Mouse (Mus musculus): Measurements from ENCODE around the gene Rhobtb3.
"Not testable (repeated sequence)": the region's sequence is repeated elsewhere in the genome, so short reads cannot be mapped to it uniquely, and the experiment has no call there.

Rhobtb3 gene

GRCm38 (mm10) chr13:75845519-75846166 lies 98.1 kb downstream of the Rhobtb3 start:
- no peak for DNase-seq (ENCODE audit: low read depth, low spot score)

- DNase-seq (ENCODE audit: low read depth, low spot score): no peak
Measured at GRCm38 (mm10) chr13:75844833-75845518, 98.7 kb downstream of the Rhobtb3 start.

- peak; percentile 52 for DNase-seq (ENCODE audit: low read depth, low spot score)
Measured at GRCm38 (mm10) chr13:75843993-75844683, 99.6 kb downstream of the Rhobtb3 start.

GRCm38 (mm10) chr13:75843331-75843730 lies 100.4 kb downstream of the Rhobtb3 start:
- DNase-seq (ENCODE audit: low read depth, low spot score): no peak

- no peak for DNase-seq (ENCODE audit: low read depth, low spot score)
Measured at GRCm38 (mm10) chr13:75841950-75842349, 101.8 kb downstream of the Rhobtb3 start.

- DNase-seq (ENCODE audit: low read depth, low spot score): no peak
Measured at GRCm38 (mm10) chr13:75840752-75841285, 102.9 kb downstream of the Rhobtb3 start.

- peak; percentile 83 for DNase-seq (ENCODE audit: low read depth, low spot score)
Measured at GRCm38 (mm10) chr13:75839719-75840481, 103.8 kb downstream of the Rhobtb3 start, which contains the start of gene Glrx. Gene Glrx, plus strand, starts transcription at chr13:75839868.

- DNase-seq (ENCODE audit: low read depth, low spot score): no peak
Measured at GRCm38 (mm10) chr13:75838506-75838905, 105.2 kb downstream of the Rhobtb3 start.

- peak; percentile 92 for DNase-seq (ENCODE audit: low read depth, low spot score)
Measured at GRCm38 (mm10) chr13:75835461-75835860, 108.3 kb downstream of the Rhobtb3 start.

GRCm38 (mm10) chr13:75833499-75833898 lies 110.2 kb downstream of the Rhobtb3 start:
- no peak for DNase-seq (ENCODE audit: low read depth, low spot score)

- no peak for DNase-seq (ENCODE audit: low read depth, low spot score)
Measured at GRCm38 (mm10) chr13:75832697-75833096, 111.0 kb downstream of the Rhobtb3 start.

- DNase-seq (ENCODE audit: low read depth, low spot score): no peak
Measured at GRCm38 (mm10) chr13:75831710-75832109, 112.0 kb downstream of the Rhobtb3 start.

GRCm38 (mm10) chr13:75830708-75831107 lies 113.0 kb downstream of the Rhobtb3 start:
- no peak for DNase-seq (ENCODE audit: low read depth, low spot score)

GRCm38 (mm10) chr13:75825388-75825787 lies 118.3 kb downstream of the Rhobtb3 start:
- no peak for DNase-seq (ENCODE audit: low read depth, low spot score)

- DNase-seq (ENCODE audit: low read depth, low spot score): no peak
Measured at GRCm38 (mm10) chr13:75824611-75825319, 119.0 kb downstream of the Rhobtb3 start.

- DNase-seq (ENCODE audit: low read depth, low spot score): no peak
Measured at GRCm38 (mm10) chr13:75823201-75823600, 120.5 kb downstream of the Rhobtb3 start.

- DNase-seq (ENCODE audit: low read depth, low spot score): not testable (repeated sequence)
Measured at GRCm38 (mm10) chr13:75822366-75822765, 121.4 kb downstream of the Rhobtb3 start.

- no peak for DNase-seq (ENCODE audit: low read depth, low spot score)
Measured at GRCm38 (mm10) chr13:75819898-75820297, 123.8 kb downstream of the Rhobtb3 start.

All from R1 (cell line).